Mouse (Mus musculus): ENCODE data around the gene Sirt7. TPM values are rescaled to one million over a fixed set of nuclear protein-coding genes. Genes with fewer than 3 reads are reported as not detected.
A peak's percentile ranks its signal among the peaks of the same experiment; 100 is the strongest.

Sirt7 gene
- polyA plus RNA-seq, 1 experiment from 2014 or later: 35.0 TPM

GRCm38 (mm10) chr11:120572752-120573584 is 52.1 kb downstream of the Sirt7 start, which contains the start of gene P4hb:
P4hb (minus strand) TSS chr11:120573253.
- ATAC-seq (ENCODE audit: insufficient number of reproducible peaks, low FRiP score, low TSS enrichment, low read depth): peak; percentile 96
- under 1% methylated on average over 94 of the region's 94 CpGs for WGBS
- Histone ChIP-seq H3K4me2 (replicated peaks) (peak within 1 kb of the TSS; percentile 75), H3K4me3 (replicated peaks) (peak within 1 kb of the TSS; percentile 97), H3K27me3 (no peaks in the 10 kb centered on the region), H3K9me3 (replicated peaks) (no peaks in the 10 kb centered on the region), H3K4me1 (peaks cover 25% of the 10 kb centered on the region), H3K36me3 (peaks cover 43% of the 10 kb centered on the region), H3K27ac (replicated peaks) (peak within 1 kb of the TSS; percentile 98), H3K9ac (peak within 1 kb of the TSS; percentile 94)

- WGBS: under 1% methylated on average over 22 of the region's 24 CpGs
- H3K36me3 ChIP-seq: peaks cover 43% of the 10 kb centered on the region
- H3K4me3 ChIP-seq (replicated peaks): peak overlapping the region; percentile 97
- H3K9ac ChIP-seq: peak overlapping the region; percentile 94
- peaks cover 25% of the 10 kb centered on the region for H3K4me1 ChIP-seq
- H3K9me3 ChIP-seq (replicated peaks): no peaks in the 10 kb centered on the region
- H3K27ac ChIP-seq (replicated peaks): peak overlapping the region; percentile 98
- ATAC-seq (ENCODE audit: insufficient number of reproducible peaks, low FRiP score, low TSS enrichment, low read depth): peak; percentile 15
- no peaks in the 10 kb centered on the region for H3K27me3 ChIP-seq
- peak overlapping the region; percentile 75 for H3K4me2 ChIP-seq (replicated peaks)
These were observed 52.7 kb downstream of the Sirt7 start for GRCm38 (mm10) chr11:120572417-120572751.

DNA sequence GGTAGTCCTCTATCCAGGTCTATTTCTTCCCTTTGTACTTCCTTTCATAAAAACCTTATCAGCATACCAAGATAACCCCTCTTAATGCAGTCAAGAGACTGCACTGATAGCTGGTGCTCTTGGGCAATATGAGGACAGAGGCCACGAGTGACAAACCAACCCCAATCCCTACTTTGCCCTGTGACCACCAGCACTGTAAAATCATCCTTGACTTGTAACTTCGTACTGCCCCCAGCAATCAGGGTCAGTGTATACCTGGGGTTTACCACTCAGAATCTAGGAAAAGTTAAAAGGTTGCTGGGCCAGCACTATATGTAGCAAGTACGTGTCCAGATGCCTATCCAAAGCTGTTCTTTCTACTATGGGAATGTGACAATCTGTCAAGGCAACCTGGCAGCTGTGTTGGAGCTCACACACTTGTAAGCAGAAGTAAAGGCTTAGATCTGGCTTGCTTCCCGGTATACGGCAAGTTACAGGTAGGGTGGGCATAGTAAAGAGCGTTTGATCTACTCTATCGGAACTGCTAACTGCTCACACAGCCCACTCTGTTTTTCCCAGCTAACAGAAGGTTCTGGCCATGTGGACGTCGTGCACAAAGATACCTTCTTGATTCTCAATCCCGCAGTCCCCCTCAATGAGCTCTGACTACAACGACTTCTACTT is 53.2 kb downstream of the Sirt7 start:
- no peak for ATAC-seq (ENCODE audit: insufficient number of reproducible peaks, low FRiP score, low TSS enrichment, low read depth)
- WGBS: 8% methylated on average over 11 of the region's 11 CpGs
- H3K36me3 ChIP-seq: peaks cover 43% of the 10 kb centered on the region
- H3K27ac ChIP-seq (replicated peaks): peak overlapping the region; percentile 98
- peak overlapping the region; percentile 75 for H3K4me2 ChIP-seq (replicated peaks)
- no peaks in the 10 kb centered on the region for H3K9me3 ChIP-seq (replicated peaks)
- peak overlapping the region; percentile 94 for H3K9ac ChIP-seq
- peak overlapping the region; percentile 97 for H3K4me3 ChIP-seq (replicated peaks)
- no peaks in the 10 kb centered on the region for H3K27me3 ChIP-seq
- peaks cover 25% of the 10 kb centered on the region for H3K4me1 ChIP-seq

- H3K4me1 ChIP-seq: peaks cover 25% of the 10 kb centered on the region
- 59% methylated on average over 3 of the region's 3 CpGs for WGBS
- H3K27ac ChIP-seq (replicated peaks): no peak overlapping the region
- ATAC-seq (ENCODE audit: insufficient number of reproducible peaks, low FRiP score, low TSS enrichment, low read depth): no peak
- peak overlapping the region; percentile 75 for H3K4me2 ChIP-seq (replicated peaks)
- peak overlapping the region; percentile 94 for H3K9ac ChIP-seq
- H3K4me3 ChIP-seq (replicated peaks): peak overlapping the region; percentile 97
- peaks cover 49% of the 10 kb centered on the region for H3K36me3 ChIP-seq
- no peaks in the 10 kb centered on the region for H3K9me3 ChIP-seq (replicated peaks)
- H3K27me3 ChIP-seq: no peaks in the 10 kb centered on the region
These were observed 53.9 kb downstream of the Sirt7 start for GRCm38 (mm10) chr11:120571122-120571521.

Small RNAs within 50 kb of the gene (microRNA-seq; reads per million reads assigned to microRNA genes)
- 0.86 reads per million for gene Mir6936 (ENCODE audit: borderline number of aligned reads)

Other genes starting within 250 kb of the Sirt7 start
- 35.8 and 39.8 TPM in 2 replicates for gene Faap100, start 246.5 kb downstream of the Sirt7 start, polyA plus RNA-seq (2015; fragmentation: Nextera tagmentation; extraction: Ambion mirVana)
- gene Nploc4, start 187.5 kb downstream of the Sirt7 start, polyA plus RNA-seq (2015; fragmentation: Nextera tagmentation; extraction: Ambion mirVana): 34.1 and 36.3 TPM in 2 replicates
- gene Tspan10, start 182.6 kb downstream of the Sirt7 start, polyA plus RNA-seq (2015; fragmentation: Nextera tagmentation; extraction: Ambion mirVana): 1.9 and 2.1 TPM in 2 replicates
- gene Pde6g, start 171.7 kb downstream of the Sirt7 start, polyA plus RNA-seq (2015; fragmentation: Nextera tagmentation; extraction: Ambion mirVana): 0.26 and 0.31 TPM in 2 replicates
- gene Oxld1, start 167.2 kb downstream of the Sirt7 start, polyA plus RNA-seq (2015; fragmentation: Nextera tagmentation; extraction: Ambion mirVana): 14.0 and 15.5 TPM in 2 replicates
- 32.4 and 38.5 TPM in 2 replicates for gene Ccdc137, start 167.1 kb downstream of the Sirt7 start, polyA plus RNA-seq (2015; fragmentation: Nextera tagmentation; extraction: Ambion mirVana)
- 57.1 and 57.8 TPM in 2 replicates for gene Arl16, start 157.6 kb downstream of the Sirt7 start, polyA plus RNA-seq (2015; fragmentation: Nextera tagmentation; extraction: Ambion mirVana)
- gene Mrpl12, start 140.6 kb downstream of the Sirt7 start, polyA plus RNA-seq (2015; fragmentation: Nextera tagmentation; extraction: Ambion mirVana): 118 and 126 TPM in 2 replicates
- 47.3 and 53.6 TPM in 2 replicates for gene Slc25a10, start 133.4 kb downstream of the Sirt7 start, polyA plus RNA-seq (2015; fragmentation: Nextera tagmentation; extraction: Ambion mirVana)
- gene Gcgr, start 94.5 kb downstream of the Sirt7 start, polyA plus RNA-seq (2015; fragmentation: Nextera tagmentation; extraction: Ambion mirVana): 0.60 TPM in 2 replicates
- 235 and 237 TPM in 2 replicates for gene Mcrip1, start 75.5 kb downstream of the Sirt7 start, polyA plus RNA-seq (2015; fragmentation: Nextera tagmentation; extraction: Ambion mirVana)
- 1.8 and 2.3 TPM in 2 replicates for gene Ppp1r27, start 74.1 kb downstream of the Sirt7 start, polyA plus RNA-seq (2015; fragmentation: Nextera tagmentation; extraction: Ambion mirVana)
- gene P4hb, start 52.0 kb downstream of the Sirt7 start, polyA plus RNA-seq (2015; fragmentation: Nextera tagmentation; extraction: Ambion mirVana): 831 and 838 TPM in 2 replicates
- gene Arhgdia, start 43.6 kb downstream of the Sirt7 start, polyA plus RNA-seq (2015; fragmentation: Nextera tagmentation; extraction: Ambion mirVana): 593 and 594 TPM in 2 replicates
- 420 and 426 TPM in 2 replicates for gene Alyref, start 26.9 kb downstream of the Sirt7 start, polyA plus RNA-seq (2015; fragmentation: Nextera tagmentation; extraction: Ambion mirVana)
- gene Anapc11, start 26.8 kb downstream of the Sirt7 start, polyA plus RNA-seq (2015; fragmentation: Nextera tagmentation; extraction: Ambion mirVana): 219 and 224 TPM in 2 replicates
- 1.8 and 1.9 TPM in 2 replicates for gene Npb, start 16.8 kb downstream of the Sirt7 start, polyA plus RNA-seq (2015; fragmentation: Nextera tagmentation; extraction: Ambion mirVana)
- gene Pcyt2, start 7.3 kb downstream of the Sirt7 start, polyA plus RNA-seq (2015; fragmentation: Nextera tagmentation; extraction: Ambion mirVana): 141 TPM in 2 replicates
- 36.4 and 38.7 TPM in 2 replicates for gene Mafg, start 8.4 kb upstream of the Sirt7 start, polyA plus RNA-seq (2015; fragmentation: Nextera tagmentation; extraction: Ambion mirVana)
- gene Pycr1, start 18.5 kb upstream of the Sirt7 start, polyA plus RNA-seq (2015; fragmentation: Nextera tagmentation; extraction: Ambion mirVana): 53.8 and 54.5 TPM in 2 replicates
- gene Myadml2, start 22.9 kb upstream of the Sirt7 start, polyA plus RNA-seq (2015; fragmentation: Nextera tagmentation; extraction: Ambion mirVana): 1.0 and 1.6 TPM in 2 replicates
- gene Notum, start 35.9 kb upstream of the Sirt7 start, polyA plus RNA-seq (2015; fragmentation: Nextera tagmentation; extraction: Ambion mirVana): 6.2 and 7.4 TPM in 2 replicates
- gene Aspscr1, start 47.7 kb upstream of the Sirt7 start, polyA plus RNA-seq (2015; fragmentation: Nextera tagmentation; extraction: Ambion mirVana): 114 and 120 TPM in 2 replicates
- 145 and 157 TPM in 2 replicates for gene Cenpx, start 88.5 kb upstream of the Sirt7 start, polyA plus RNA-seq (2015; fragmentation: Nextera tagmentation; extraction: Ambion mirVana)
- 69.7 and 82.2 TPM in 2 replicates for gene Lrrc45, start 88.7 kb upstream of the Sirt7 start, polyA plus RNA-seq (2015; fragmentation: Nextera tagmentation; extraction: Ambion mirVana)
- 64.5 and 75.4 TPM in 2 replicates for gene Rac3, start 96.2 kb upstream of the Sirt7 start, polyA plus RNA-seq (2015; fragmentation: Nextera tagmentation; extraction: Ambion mirVana)
- 35.9 and 36.6 TPM in 2 replicates for gene Dcxr, start 102.0 kb upstream of the Sirt7 start, polyA plus RNA-seq (2015; fragmentation: Nextera tagmentation; extraction: Ambion mirVana)
- 193 and 315 TPM in 2 replicates for gene Cbr2, start 106.9 kb upstream of the Sirt7 start, polyA plus RNA-seq (2015; fragmentation: Nextera tagmentation; extraction: Ambion mirVana)
- 3.8 and 5.9 TPM in 2 replicates for gene Hmga1b, start 137.6 kb upstream of the Sirt7 start, polyA plus RNA-seq (2015; fragmentation: Nextera tagmentation; extraction: Ambion mirVana)
- 56.0 and 62.0 TPM in 2 replicates for gene Rfng, start 159.0 kb upstream of the Sirt7 start, polyA plus RNA-seq (2015; fragmentation: Nextera tagmentation; extraction: Ambion mirVana)
- 205 and 214 TPM in 2 replicates for gene Gps1, start 159.0 kb upstream of the Sirt7 start, polyA plus RNA-seq (2015; fragmentation: Nextera tagmentation; extraction: Ambion mirVana)
- gene Dus1l, start 171.2 kb upstream of the Sirt7 start, polyA plus RNA-seq (2015; fragmentation: Nextera tagmentation; extraction: Ambion mirVana): 61.4 and 64.4 TPM in 2 replicates
- gene Fasn, start 199.3 kb upstream of the Sirt7 start, polyA plus RNA-seq (2015; fragmentation: Nextera tagmentation; extraction: Ambion mirVana): 46.2 and 48.8 TPM in 2 replicates